Mouse (Mus musculus) ES-Bruce4 (cell line): ENCODE measurements around the gene Rhobtb1. TPM values are rescaled to one million over a fixed set of nuclear protein-coding genes. Genes with fewer than 3 reads are reported as not detected.

Experiments
- H3K27ac ChIP-seq: 2 replicates; pipeline ENCODE4 v1.5.1; 2012; ENCODE audit warnings: low read length, inconsistent platforms; ENCODE audit not compliant: insufficient read depth
- H3K27me3 ChIP-seq: 2 replicates; pipeline ENCODE4 v1.6.1; 2012; ENCODE audit warnings: mild to moderate bottlenecking, low read length, inconsistent platforms; ENCODE audit not compliant: control insufficient read depth, poor library complexity, insufficient read depth, severe bottlenecking
- H3K36me3 ChIP-seq: 2 replicates; pipeline ENCODE4 v1.6.1; 2012; ENCODE audit warnings: inconsistent platforms, mild to moderate bottlenecking, low read length, moderate library complexity; ENCODE audit not compliant: control insufficient read depth, poor library complexity, insufficient read depth, severe bottlenecking
- H3K4me1 ChIP-seq: one replicate; pipeline ENCODE4 v1.8.1; 2011; ENCODE audit warnings: low read length; ENCODE audit not compliant: control insufficient read depth, insufficient read depth
- H3K4me3 ChIP-seq: 2 replicates; pipeline ENCODE4 v1.5.1; 2011; ENCODE audit warnings: low read depth, mild to moderate bottlenecking, low read length
- H3K9ac ChIP-seq: 2 replicates; pipeline ENCODE4 v1.6.1; 2012; ENCODE audit warnings: low read depth, mild to moderate bottlenecking, inconsistent platforms; ENCODE audit not compliant: poor library complexity, severe bottlenecking
- H3K9me3 ChIP-seq: replicated peaks from 2 replicates; pipeline ENCODE4 v1.6.1; 2012; ENCODE audit warnings: mild to moderate bottlenecking, low read length, inconsistent platforms; ENCODE audit not compliant: control insufficient read depth, poor library complexity, insufficient read depth, severe bottlenecking
- CTCF ChIP-seq: IDR thresholded peaks from one replicate; pipeline ENCODE4 v1.8.1; 2011; ENCODE audit warnings: low read depth, low read length
- EP300 ChIP-seq: IDR thresholded peaks from 2 replicates; pipeline ENCODE4 v1.6.1; 2011; ENCODE audit warnings: low read depth, low read length; ENCODE audit not compliant: insufficient read depth
- POLR2A ChIP-seq: IDR thresholded peaks from one replicate; pipeline ENCODE4 v1.8.1; 2011; ENCODE audit warnings: low read length; ENCODE audit not compliant: insufficient read depth
- polyA plus RNA-seq: library from polyadenylated mRNA; stranded (reverse); fragments of >200 nt; gene quantifications from 2 replicates; pipeline ENCODE4 v1.2.4, GENCODE M21; 2011; ENCODE audit warnings: low read depth; ENCODE audit not compliant: missing spikeins, insufficient read depth, insufficient read length

Rhobtb1 gene
- polyA plus RNA-seq, 1 experiment, result 2.9 TPM

- Histone ChIP-seq H3K9ac (no peak overlapping the region), H3K27me3 (no peaks in the 10 kb centered on the region), H3K4me1 (no peaks in the 10 kb centered on the region), H3K9me3 (no peaks in the 10 kb centered on the region), H3K27ac (no peak overlapping the region), H3K4me3 (no peak overlapping the region), H3K36me3 (no peaks in the 10 kb centered on the region)
- TF ChIP-seq EP300 (no peak), POLR2A (no peak), CTCF (no peak)
Observed at GRCm38 (mm10) chr10:69278764-69279606, 127.8 kb downstream of the Rhobtb1 start.

- no peak overlapping the region for H3K27ac ChIP-seq
- H3K9me3 ChIP-seq, result no peaks in the 10 kb centered on the region
- no peaks in the 10 kb centered on the region for H3K36me3 ChIP-seq
- no peak overlapping the region for H3K9ac ChIP-seq
- no peaks in the 10 kb centered on the region for H3K27me3 ChIP-seq
- no peak overlapping the region for H3K4me3 ChIP-seq
- no peaks in the 10 kb centered on the region for H3K4me1 ChIP-seq
- TF ChIP-seq CTCF, result no peak
- no peak for TF ChIP-seq EP300
Observed at GRCm38 (mm10) chr10:69279607-69279978, 128.4 kb downstream of the Rhobtb1 start.

GRCm38 (mm10) chr10:69286939-69287338 is 135.7 kb downstream of the Rhobtb1 start:
- H3K4me1 ChIP-seq, result no peaks in the 10 kb centered on the region
- H3K4me3 ChIP-seq, result no peak overlapping the region
- TF ChIP-seq EP300 (no peak), CTCF (no peak), POLR2A (no peak)
- H3K36me3 ChIP-seq, result no peaks in the 10 kb centered on the region
- no peaks in the 10 kb centered on the region for H3K9me3 ChIP-seq
- H3K27ac ChIP-seq, result no peak overlapping the region
- H3K9ac ChIP-seq, result no peak overlapping the region
- no peaks in the 10 kb centered on the region for H3K27me3 ChIP-seq

- Histone ChIP-seq H3K36me3 (no peaks in the 10 kb centered on the region), H3K27ac (no peak overlapping the region), H3K4me1 (no peaks in the 10 kb centered on the region), H3K4me3 (no peak overlapping the region), H3K9me3 (no peaks in the 10 kb centered on the region), H3K27me3 (no peaks in the 10 kb centered on the region), H3K9ac (no peak overlapping the region)
- TF ChIP-seq POLR2A, result no peak
- no peak for TF ChIP-seq CTCF
- TF ChIP-seq EP300, result no peak
Observed at GRCm38 (mm10) chr10:69288086-69288485, 136.9 kb downstream of the Rhobtb1 start.

- Histone ChIP-seq H3K36me3 (no peaks in the 10 kb centered on the region), H3K4me1 (no peaks in the 10 kb centered on the region), H3K27me3 (no peaks in the 10 kb centered on the region), H3K27ac (no peak overlapping the region), H3K9ac (no peak overlapping the region), H3K4me3 (no peak overlapping the region), H3K9me3 (no peaks in the 10 kb centered on the region)
- TF ChIP-seq EP300, result no peak
- TF ChIP-seq POLR2A, result no peak
- TF ChIP-seq CTCF, result no peak
Observed at GRCm38 (mm10) chr10:69288720-69289119, 137.5 kb downstream of the Rhobtb1 start.

- H3K9me3 ChIP-seq, result no peaks in the 10 kb centered on the region
- H3K36me3 ChIP-seq, result no peaks in the 10 kb centered on the region
Observed at GRCm38 (mm10) chr10:69290736-69291135, 139.5 kb downstream of the Rhobtb1 start.

More at GRCm38 (mm10) chr10:69290736-69291135, 139.5 kb downstream of the Rhobtb1 start:
- no peaks in the 10 kb centered on the region for H3K4me1 ChIP-seq
- H3K27me3 ChIP-seq, result no peaks in the 10 kb centered on the region
- no peak overlapping the region for H3K27ac ChIP-seq
- no peak overlapping the region for H3K9ac ChIP-seq
- TF ChIP-seq CTCF (no peak), EP300 (no peak), POLR2A (no peak)
- no peak overlapping the region for H3K4me3 ChIP-seq
